Mouse (Mus musculus): Measurements from ENCODE around the gene Dpysl4. TPM values are rescaled to one million over a fixed set of nuclear protein-coding genes. Genes with fewer than 3 reads are reported as not detected.

The Dpysl4 gene
- polyA plus RNA-seq, 1 experiment = 0.58 TPM

- Histone ChIP-seq H3K4me1 (ENCODE audit: control insufficient read depth, insufficient read depth, insufficient read length, low read length) (no peaks in the 10 kb centered on the region), H3K36me3 (ENCODE audit: control insufficient read depth, insufficient read depth, low read length) (no peaks in the 10 kb centered on the region), H3K27ac (ENCODE audit: insufficient read depth, low read depth, low read length) (no peak overlapping the region), H3K27me3 (ENCODE audit: control insufficient read depth, insufficient read depth, low read length) (no peaks in the 10 kb centered on the region), H3K4me3 (ENCODE audit: low read depth, low read length) (no peak overlapping the region)
- 72% methylated on average over 7 of the region's 7 CpGs for WGBS
- TF ChIP-seq CTCF (IDR thresholded peaks at IDR 0.05; ENCODE audit: extremely low read depth, insufficient read length, insufficient replicate concordance, low read depth, low read length) (no peak), POLR2A (IDR thresholded peaks at IDR 0.05; ENCODE audit: low read depth, low read length) (no peak)
Measured at GRCm38 (mm10) chr7:139079141-139079540, 6.7 kb upstream of the Dpysl4 start.

DNA sequence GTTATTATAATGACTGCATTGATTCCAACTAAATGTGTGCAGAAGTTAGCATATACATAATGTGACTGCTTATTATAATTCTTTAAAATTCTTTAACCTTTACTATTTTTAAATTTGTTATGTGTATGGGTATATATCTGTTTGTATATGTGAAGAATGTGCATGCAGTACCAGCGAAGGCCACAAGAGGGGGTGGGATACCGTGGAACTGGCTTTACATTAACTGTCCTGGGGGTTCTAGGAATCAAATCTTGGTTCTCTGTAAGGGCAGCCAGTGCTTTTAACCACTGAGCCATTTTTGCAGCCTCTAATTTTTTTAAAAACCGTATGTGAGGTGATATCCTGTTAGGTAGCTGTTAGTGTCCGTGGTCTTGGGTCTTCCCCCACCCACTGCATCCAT is 5.1 kb upstream of the Dpysl4 start:
- Histone ChIP-seq H3K27me3 (ENCODE audit: control insufficient read depth, insufficient read depth, low read length) (peaks cover 4% of the 10 kb centered on the region; the same call in 1 of the 2 replicates), H3K4me1 (ENCODE audit: control insufficient read depth, insufficient read depth, insufficient read length, low read length) (no peaks in the 10 kb centered on the region), H3K4me3 (ENCODE audit: low read depth, low read length) (no peak overlapping the region), H3K27ac (ENCODE audit: insufficient read depth, low read depth, low read length) (no peak overlapping the region), H3K36me3 (ENCODE audit: control insufficient read depth, insufficient read depth, low read length) (no peaks in the 10 kb centered on the region)
- no peak for TF ChIP-seq POLR2A (IDR thresholded peaks at IDR 0.05; ENCODE audit: low read depth, low read length)
- peak; percentile 15; the same call in 1 of the 2 replicates for TF ChIP-seq CTCF (IDR thresholded peaks at IDR 0.05; ENCODE audit: extremely low read depth, insufficient read length, insufficient replicate concordance, low read depth, low read length)
- WGBS = 64% methylated on average over 4 of the region's 4 CpGs

- Histone ChIP-seq H3K4me3 (ENCODE audit: low read depth, low read length) (no peak overlapping the region), H3K4me1 (ENCODE audit: control insufficient read depth, insufficient read depth, insufficient read length, low read length) (peaks cover 4% of the 10 kb centered on the region; the same call in 1 of the 2 replicates), H3K27me3 (ENCODE audit: control insufficient read depth, insufficient read depth, low read length) (peaks cover 9% of the 10 kb centered on the region), H3K36me3 (ENCODE audit: control insufficient read depth, insufficient read depth, low read length) (no peaks in the 10 kb centered on the region), H3K27ac (ENCODE audit: insufficient read depth, low read depth, low read length) (no peak overlapping the region)
- WGBS = 66% methylated on average over 5 of the region's 5 CpGs
- TF ChIP-seq CTCF (IDR thresholded peaks at IDR 0.05; ENCODE audit: extremely low read depth, insufficient read length, insufficient replicate concordance, low read depth, low read length) = no peak
- no peak for TF ChIP-seq POLR2A (IDR thresholded peaks at IDR 0.05; ENCODE audit: low read depth, low read length)
Measured at GRCm38 (mm10) chr7:139081158-139081557, 4.6 kb upstream of the Dpysl4 start.

DNA sequence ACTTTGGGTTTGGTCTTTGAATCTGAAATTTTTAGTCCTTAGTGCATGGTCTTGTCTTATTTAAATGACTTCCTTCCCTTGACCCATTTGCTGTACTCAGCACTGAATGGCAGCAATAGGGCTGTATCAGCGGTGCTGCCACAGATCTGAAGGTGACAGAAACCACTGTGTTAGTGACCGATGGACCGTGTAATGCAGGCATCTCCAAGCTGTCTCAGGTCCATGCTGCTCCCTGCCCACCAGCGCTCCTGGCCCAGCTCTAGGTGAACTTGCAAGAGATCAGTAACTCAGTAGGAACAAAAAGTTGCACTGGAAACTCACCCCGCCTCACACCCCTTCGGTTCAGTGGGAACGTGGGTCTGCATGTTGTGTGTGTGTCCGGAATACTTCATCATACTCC is 3.5 kb upstream of the Dpysl4 start:
- TF ChIP-seq POLR2A (IDR thresholded peaks at IDR 0.05; ENCODE audit: low read depth, low read length) (no peak), CTCF (IDR thresholded peaks at IDR 0.05; ENCODE audit: extremely low read depth, insufficient read length, insufficient replicate concordance, low read depth, low read length) (no peak)
- WGBS = 84% methylated on average over 8 of the region's 8 CpGs
- no peaks in the 10 kb centered on the region for H3K36me3 ChIP-seq (ENCODE audit: control insufficient read depth, insufficient read depth, low read length)

GRCm38 (mm10) chr7:139084316-139084715 is 1.5 kb upstream of the Dpysl4 start:
- no peak overlapping the region for H3K27ac ChIP-seq (ENCODE audit: insufficient read depth, low read depth, low read length)
- 69% methylated on average over 1 of the region's 1 CpGs for WGBS
- H3K4me1 ChIP-seq (ENCODE audit: control insufficient read depth, insufficient read depth, insufficient read length, low read length) = peaks cover 4% of the 10 kb centered on the region; the same call in 1 of the 2 replicates
- no peaks in the 10 kb centered on the region for H3K36me3 ChIP-seq (ENCODE audit: control insufficient read depth, insufficient read depth, low read length)
- no peak overlapping the region for H3K4me3 ChIP-seq (ENCODE audit: low read depth, low read length)
- TF ChIP-seq CTCF (IDR thresholded peaks at IDR 0.05; ENCODE audit: extremely low read depth, insufficient read length, insufficient replicate concordance, low read depth, low read length) = no peak
- no peak for TF ChIP-seq POLR2A (IDR thresholded peaks at IDR 0.05; ENCODE audit: low read depth, low read length)
- peaks cover 20% of the 10 kb centered on the region for H3K27me3 ChIP-seq (ENCODE audit: control insufficient read depth, insufficient read depth, low read length)

More for the DNA sequence above, 3.5 kb upstream of the Dpysl4 start:
- H3K4me1 ChIP-seq (ENCODE audit: control insufficient read depth, insufficient read depth, insufficient read length, low read length) = peaks cover 4% of the 10 kb centered on the region; the same call in 1 of the 2 replicates
- no peak overlapping the region for H3K4me3 ChIP-seq (ENCODE audit: low read depth, low read length)
- H3K27ac ChIP-seq (ENCODE audit: insufficient read depth, low read depth, low read length) = no peak overlapping the region
- peaks cover 19% of the 10 kb centered on the region for H3K27me3 ChIP-seq (ENCODE audit: control insufficient read depth, insufficient read depth, low read length)

DNA sequence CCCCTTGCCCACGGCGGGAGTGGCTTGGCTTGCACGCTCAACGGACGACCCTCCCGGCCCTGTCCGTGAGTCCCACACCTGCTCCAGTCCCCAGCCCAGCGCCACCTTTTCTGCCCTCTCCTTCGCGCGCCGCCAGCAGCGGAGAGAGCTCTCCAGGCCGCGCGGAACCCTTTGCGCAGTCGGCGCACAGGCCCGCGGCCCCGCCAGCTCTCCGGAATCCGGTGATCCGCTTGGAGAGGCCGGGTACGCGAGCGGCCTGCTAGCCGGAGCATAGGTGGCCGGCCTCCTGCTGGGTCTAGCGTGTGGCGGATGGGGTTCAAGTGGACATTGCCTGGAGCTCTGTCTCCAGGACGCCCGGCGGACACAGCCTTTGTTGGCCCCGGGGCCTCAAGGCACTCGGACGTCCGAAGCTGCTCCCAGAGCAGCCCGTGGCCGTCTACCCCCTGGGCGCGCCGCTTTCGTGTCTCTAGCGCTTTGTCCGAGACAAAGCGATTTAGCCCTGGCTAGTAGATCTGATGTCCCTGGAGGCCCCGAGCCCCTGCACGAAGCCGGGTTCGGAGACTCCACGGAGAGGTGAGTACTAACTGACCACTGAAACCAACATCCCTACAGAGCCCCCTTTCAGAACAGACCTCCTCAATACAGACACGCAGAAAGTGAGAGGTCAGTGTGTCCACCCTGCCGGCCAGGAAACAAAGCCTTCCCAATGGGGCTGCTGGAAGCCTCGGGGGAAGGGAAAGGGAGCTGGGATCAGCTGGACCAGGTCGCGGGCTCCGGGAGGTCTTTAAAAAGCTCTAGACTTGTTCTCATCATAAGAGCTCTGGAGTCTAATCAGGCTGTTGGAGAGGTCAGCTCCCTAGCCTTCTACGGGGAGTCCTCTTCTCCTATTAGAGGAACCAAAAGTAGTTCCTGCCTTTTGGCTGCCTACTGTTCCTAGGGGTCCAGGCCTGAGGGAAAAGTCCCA is 676 bp downstream of the Dpysl4 start:
- 7% methylated on average over 61 of the region's 61 CpGs for WGBS
- no peak for TF ChIP-seq CTCF (IDR thresholded peaks at IDR 0.05; ENCODE audit: extremely low read depth, insufficient read length, insufficient replicate concordance, low read depth, low read length)
- TF ChIP-seq POLR2A (IDR thresholded peaks at IDR 0.05; ENCODE audit: low read depth, low read length) = no peak
- H3K27ac ChIP-seq (ENCODE audit: insufficient read depth, low read depth, low read length) = no peak overlapping the region
- H3K27me3 ChIP-seq (ENCODE audit: control insufficient read depth, insufficient read depth, low read length) = peaks cover 20% of the 10 kb centered on the region
- H3K4me3 ChIP-seq (ENCODE audit: low read depth, low read length) = peak overlapping the region; percentile 55
- no peaks in the 10 kb centered on the region for H3K36me3 ChIP-seq (ENCODE audit: control insufficient read depth, insufficient read depth, low read length)
- peaks cover 4% of the 10 kb centered on the region; the same call in 1 of the 2 replicates for H3K4me1 ChIP-seq (ENCODE audit: control insufficient read depth, insufficient read depth, insufficient read length, low read length)

DNA sequence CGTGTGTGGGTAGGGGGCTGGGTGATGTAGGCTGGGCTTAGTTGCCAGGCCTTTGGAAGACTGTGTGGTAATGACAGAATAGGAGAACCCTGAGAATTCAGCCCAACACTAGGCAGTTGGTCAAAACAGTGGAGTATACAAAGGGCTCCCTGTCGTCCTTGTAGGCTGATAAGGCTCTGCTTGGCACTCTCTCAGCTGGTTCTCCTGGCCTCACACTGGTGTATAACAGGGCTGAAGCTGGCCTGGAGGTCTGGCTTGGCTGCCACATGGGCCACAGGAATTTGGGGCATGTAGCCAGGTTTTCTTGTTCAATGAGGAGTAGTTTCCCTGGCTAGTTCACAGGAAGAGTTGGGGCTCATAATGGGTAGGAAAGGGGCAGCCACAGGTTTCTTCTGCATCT is 2.0 kb downstream of the Dpysl4 start:
- Histone ChIP-seq H3K27me3 (ENCODE audit: control insufficient read depth, insufficient read depth, low read length) (peaks cover 20% of the 10 kb centered on the region), H3K36me3 (ENCODE audit: control insufficient read depth, insufficient read depth, low read length) (no peaks in the 10 kb centered on the region), H3K27ac (ENCODE audit: insufficient read depth, low read depth, low read length) (no peak overlapping the region), H3K4me3 (ENCODE audit: low read depth, low read length) (no peak overlapping the region), H3K4me1 (ENCODE audit: control insufficient read depth, insufficient read depth, insufficient read length, low read length) (peaks cover 4% of the 10 kb centered on the region; the same call in 1 of the 2 replicates)
- TF ChIP-seq POLR2A (IDR thresholded peaks at IDR 0.05; ENCODE audit: low read depth, low read length) = no peak
- TF ChIP-seq CTCF (IDR thresholded peaks at IDR 0.05; ENCODE audit: extremely low read depth, insufficient read length, insufficient replicate concordance, low read depth, low read length) = no peak
- 55% methylated on average over 2 of the region's 2 CpGs for WGBS
